Mouse (Mus musculus) liver, embryonic 13.5 days (tissue): ENCODE measurements around the gene Tmem127. TPM values are rescaled to one million over a fixed set of nuclear protein-coding genes. Genes with fewer than 3 reads are reported as not detected.

ENCODE experiments used
- ATAC-seq: fragments of 200-750 bp; cut with Nextera tagmentation; 2 replicates; pipeline ENCODE4 v1.8.0; 2017; ENCODE audit warnings: low read depth, mild to moderate bottlenecking, moderate number of reproducible peaks, moderate library complexity
- DNase-seq: peaks from one replicate; pipeline ENCODE4 v3.0.0; 2022
- H3K27ac ChIP-seq: fragments of 300-500 bp; sonication (generic); 2 replicates; pipeline ENCODE4 v1.5.1; 2015; ENCODE audit warnings: moderate library complexity, mild to moderate bottlenecking, inconsistent platforms
- H3K27me3 ChIP-seq: fragments of 300-500 bp; sonication (generic); 2 replicates; pipeline ENCODE4 v1.6.1; 2015; ENCODE audit warnings: mild to moderate bottlenecking, inconsistent platforms
- H3K36me3 ChIP-seq: fragments of 300-500 bp; sonication (generic); 2 replicates; pipeline ENCODE4 v1.6.1; 2015; ENCODE audit warnings: mild to moderate bottlenecking, inconsistent platforms
- H3K4me1 ChIP-seq: fragments of 300-500 bp; sonication (generic); replicated peaks from 2 replicates; pipeline ENCODE4 v1.6.1; 2015; ENCODE audit warnings: inconsistent platforms
- H3K4me2 ChIP-seq: fragments of 300-500 bp; sonication (generic); 2 replicates; pipeline ENCODE4 v1.6.1; 2015; ENCODE audit warnings: inconsistent platforms, mild to moderate bottlenecking, moderate library complexity
- H3K4me3 ChIP-seq: fragments of 300-500 bp; sonication (generic); replicated peaks from 2 replicates; pipeline ENCODE4 v1.5.1; 2015; ENCODE audit warnings: mild to moderate bottlenecking, inconsistent platforms
- H3K9ac ChIP-seq: fragments of 300-500 bp; sonication (generic); 2 replicates; pipeline ENCODE4 v1.6.1; 2015; ENCODE audit warnings: mild to moderate bottlenecking, inconsistent platforms
- H3K9me3 ChIP-seq: fragments of 300-500 bp; sonication (generic); replicated peaks from 2 replicates; pipeline ENCODE4 v1.6.1; 2016; ENCODE audit warnings: inconsistent platforms
- WGBS: fragments of 180-500 bp; shearing (Covaris S2); methylation state at CpG from one replicate; pipeline ENCODE4 v1.1.7; 2015; ENCODE audit not compliant: insufficient replicate concordance; 5-methylcytosine and 5-hydroxymethylcytosine counted together
- polyA plus RNA-seq: library from polyadenylated mRNA; unstranded; fragments of >200 nt; fragmentation: Nextera tagmentation; extraction: Ambion mirVana; gene quantifications from 2 replicates; pipeline ENCODE4 v1.2.1, GENCODE M21; 2015

Tmem127 gene
- polyA plus RNA-seq, 1 experiment from 2014 or later, result 12.2 TPM

DNA sequence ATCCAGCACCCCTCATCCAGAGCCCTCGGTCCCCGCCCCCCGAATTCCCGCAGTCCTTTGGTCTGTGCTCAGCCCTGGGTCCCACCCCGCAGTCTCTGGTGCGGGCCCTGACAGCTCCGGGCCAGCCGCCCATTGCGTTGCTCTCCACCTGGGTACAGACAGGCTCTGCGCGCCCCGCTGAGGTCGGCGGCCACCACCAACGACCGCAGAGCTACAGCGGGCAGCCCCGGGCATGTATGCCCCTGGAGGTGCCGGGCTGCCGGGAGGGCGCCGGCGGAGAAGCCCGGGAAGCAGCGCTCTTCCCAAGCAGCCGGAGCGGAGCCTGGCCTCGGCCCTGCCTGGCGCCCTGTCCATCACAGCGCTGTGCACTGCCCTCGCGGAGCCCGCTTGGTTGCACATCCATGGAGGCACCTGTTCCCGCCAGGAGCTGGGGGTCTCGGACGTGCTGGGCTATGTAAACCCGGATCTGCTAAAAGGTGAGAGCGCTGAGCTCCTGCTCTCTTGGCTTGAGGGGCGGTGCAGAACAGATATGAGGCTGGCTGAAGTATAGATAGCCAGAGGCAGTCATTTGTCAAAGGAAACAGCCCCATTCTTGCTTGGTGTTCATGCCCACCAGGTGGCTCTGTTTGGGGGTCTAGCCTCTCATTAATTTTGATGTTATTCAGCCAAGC is 761 bp downstream of the Tmem127 start:
- peak overlapping the region; percentile 97 for H3K4me3 ChIP-seq
- peak; percentile 48 for ATAC-seq
- H3K27ac ChIP-seq, result peak overlapping the region; percentile 95
- peak overlapping the region; percentile 95 for H3K9ac ChIP-seq
- under 1% methylated on average over 39 of the region's 39 CpGs for WGBS
- peaks cover 37% of the 10 kb centered on the region for H3K36me3 ChIP-seq
- peaks cover 56% of the 10 kb centered on the region for H3K4me1 ChIP-seq
- peak overlapping the region; percentile 99 for H3K4me2 ChIP-seq
- H3K27me3 ChIP-seq, result no peaks in the 10 kb centered on the region
- peak; percentile 56 for DNase-seq
- no peaks in the 10 kb centered on the region for H3K9me3 ChIP-seq

DNA sequence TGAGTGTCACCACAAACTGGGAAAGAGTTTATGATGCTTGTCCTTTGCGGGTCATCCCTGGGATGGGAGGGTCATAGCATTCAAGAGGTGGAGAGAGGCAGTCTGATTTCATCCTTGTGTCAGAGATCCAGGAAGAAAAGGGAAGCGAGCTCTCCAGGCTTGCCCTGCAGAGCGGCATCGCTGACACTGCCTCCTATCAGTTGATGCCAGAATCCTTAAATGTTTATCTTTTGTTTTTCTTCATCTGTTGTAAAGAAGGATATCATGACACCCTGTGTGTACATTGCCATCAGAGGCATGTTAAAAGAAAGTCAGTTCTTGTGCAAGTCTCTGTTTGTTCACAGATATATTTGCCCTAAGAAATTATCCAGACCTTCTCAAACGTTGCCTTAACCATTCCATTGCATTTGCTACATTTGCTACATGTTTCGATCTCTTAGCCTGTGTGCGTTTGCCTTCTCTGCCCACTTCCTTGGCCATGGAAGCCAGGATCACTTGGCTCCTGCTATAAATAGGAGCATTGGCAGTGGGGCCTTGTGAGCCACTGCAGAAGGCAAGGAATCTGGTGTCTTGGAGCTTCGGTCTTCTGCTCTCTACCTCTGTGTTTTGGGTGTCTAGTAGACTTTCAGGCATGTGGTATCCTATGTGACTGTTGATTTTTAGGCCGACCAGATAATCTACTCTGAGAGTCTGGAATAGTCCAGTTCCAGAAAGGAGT is 2.7 kb downstream of the Tmem127 start:
- Histone ChIP-seq H3K9ac (no peak overlapping the region), H3K36me3 (peaks cover 18% of the 10 kb centered on the region), H3K4me2 (peak overlapping the region; percentile 99), H3K9me3 (no peaks in the 10 kb centered on the region), H3K4me1 (peaks cover 56% of the 10 kb centered on the region), H3K27ac (no peak overlapping the region), H3K27me3 (no peaks in the 10 kb centered on the region), H3K4me3 (no peak overlapping the region)
- 69% methylated on average over 9 of the region's 9 CpGs for WGBS
- ATAC-seq (no peak), DNase-seq (no peak)

DNA sequence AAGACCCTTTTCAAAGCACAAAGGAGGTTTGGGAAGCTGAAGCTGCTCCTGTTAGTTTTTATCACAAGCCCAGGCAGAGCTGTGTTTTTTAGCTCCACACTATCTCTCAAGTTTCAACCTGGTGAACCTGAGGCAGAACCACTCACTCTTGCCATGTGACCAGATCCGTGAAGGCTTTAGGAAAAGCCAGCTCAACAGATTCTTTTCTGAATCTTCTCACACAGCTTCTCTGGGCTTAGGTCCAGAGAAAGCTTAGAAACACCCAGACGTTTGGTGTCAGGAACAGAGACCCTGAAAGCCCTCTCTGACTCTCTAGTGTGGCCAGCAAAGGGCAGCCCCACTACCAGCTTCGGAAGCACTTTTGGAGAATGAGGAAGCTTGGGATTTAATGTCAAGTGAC is 3.7 kb downstream of the Tmem127 start:
- Histone ChIP-seq H3K9ac (no peak overlapping the region), H3K27ac (no peak overlapping the region), H3K9me3 (no peaks in the 10 kb centered on the region), H3K27me3 (no peaks in the 10 kb centered on the region), H3K4me1 (peaks cover 47% of the 10 kb centered on the region), H3K4me3 (no peak overlapping the region), H3K4me2 (no peak overlapping the region), H3K36me3 (peaks cover 14% of the 10 kb centered on the region)
- 76% methylated on average over 3 of the region's 3 CpGs for WGBS
- no peak for DNase-seq
- no peak for ATAC-seq

DNA sequence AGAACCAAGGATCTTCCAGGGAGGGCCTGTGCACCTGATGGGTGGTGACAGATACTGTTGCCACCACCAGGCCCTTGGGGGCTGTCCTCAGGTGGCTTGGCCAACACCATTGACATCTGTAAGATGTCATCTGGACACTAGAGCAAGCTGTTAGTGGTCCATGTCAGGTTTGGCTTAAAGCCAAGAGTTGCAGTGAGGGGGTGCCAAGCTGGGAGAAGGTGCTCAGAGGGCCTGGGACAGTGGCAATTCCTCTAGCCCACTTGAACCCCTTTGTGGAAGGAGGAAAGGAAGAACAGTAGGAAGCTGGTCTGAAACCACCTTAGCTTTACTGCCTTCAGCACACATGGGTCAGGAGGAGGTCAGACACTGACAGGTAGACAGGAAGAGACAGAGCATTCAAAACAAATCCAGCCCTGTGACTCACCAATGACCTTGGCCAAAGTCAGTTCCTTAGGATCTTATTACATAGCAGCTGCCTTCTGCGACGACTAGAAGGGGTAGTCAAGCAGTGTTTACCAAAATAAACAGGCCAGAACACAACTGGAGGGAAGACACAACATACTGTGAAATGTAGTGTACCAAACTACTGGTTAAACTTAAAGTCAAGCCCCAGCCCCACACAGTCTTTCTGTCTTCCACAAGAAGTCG is 4.3 kb downstream of the Tmem127 start:
- Histone ChIP-seq H3K4me3 (no peak overlapping the region), H3K27ac (no peak overlapping the region), H3K9me3 (no peaks in the 10 kb centered on the region), H3K4me1 (peaks cover 41% of the 10 kb centered on the region), H3K36me3 (peaks cover 17% of the 10 kb centered on the region), H3K9ac (no peak overlapping the region), H3K4me2 (no peak overlapping the region), H3K27me3 (no peaks in the 10 kb centered on the region)
- ATAC-seq (no peak), DNase-seq (no peak)
- WGBS, result 56% methylated on average over 3 of the region's 3 CpGs

DNA sequence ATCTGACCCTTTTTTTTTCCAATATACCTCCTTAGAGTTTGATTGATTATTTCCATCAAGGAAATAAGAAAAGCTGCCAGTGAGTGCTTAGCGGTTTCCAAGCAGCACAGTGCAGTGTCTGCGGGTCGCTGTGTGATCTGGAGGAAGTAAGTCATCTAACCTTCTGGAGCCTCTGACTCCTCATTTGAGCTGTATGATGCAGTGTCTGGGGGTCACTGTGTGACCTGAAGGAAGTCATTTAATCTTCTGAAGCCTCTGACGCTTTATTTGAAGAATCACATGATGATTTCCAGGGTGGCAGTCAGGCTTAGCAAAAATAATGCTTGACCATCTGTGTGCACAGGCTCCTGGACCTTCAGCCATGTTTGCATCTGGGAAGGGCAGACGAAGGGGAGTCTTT is 5.1 kb downstream of the Tmem127 start:
- Histone ChIP-seq H3K9ac (no peak overlapping the region), H3K4me2 (no peak overlapping the region), H3K27me3 (no peaks in the 10 kb centered on the region), H3K27ac (peak overlapping the region; percentile 19; the same call in 1 of the 2 replicates), H3K4me1 (peaks cover 38% of the 10 kb centered on the region), H3K9me3 (no peaks in the 10 kb centered on the region), H3K36me3 (peaks cover 25% of the 10 kb centered on the region), H3K4me3 (no peak overlapping the region)
- ATAC-seq, result no peak
- WGBS, result 78% methylated on average over 5 of the region's 5 CpGs
- no peak for DNase-seq

DNA sequence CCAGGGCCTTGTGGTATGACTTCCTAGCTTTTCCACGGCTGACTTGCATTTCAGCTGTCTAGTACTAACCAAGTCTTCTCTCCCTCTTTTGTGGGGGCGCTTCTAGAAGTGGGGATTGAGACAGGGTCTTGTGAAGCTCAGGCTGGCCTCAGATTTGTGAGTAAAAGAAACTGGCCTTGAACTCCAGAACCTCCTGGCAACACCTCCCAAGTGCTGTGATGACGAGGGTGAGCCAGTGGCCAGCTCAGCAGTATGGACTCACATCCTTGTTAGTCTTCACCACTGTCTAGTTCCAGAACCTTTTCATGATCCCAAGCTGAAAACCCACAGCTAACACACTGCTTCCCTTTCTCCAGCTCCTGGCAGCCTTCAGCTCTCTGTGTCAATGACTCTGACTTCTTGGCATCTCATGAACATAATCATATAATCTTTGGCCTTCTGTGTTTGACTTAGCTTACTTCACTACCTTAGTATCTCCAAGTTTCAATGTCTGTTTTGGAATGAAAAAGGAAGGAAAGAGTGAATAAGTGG is 7.0 kb downstream of the Tmem127 start:
- 72% methylated on average over 3 of the region's 3 CpGs for WGBS

DNA sequence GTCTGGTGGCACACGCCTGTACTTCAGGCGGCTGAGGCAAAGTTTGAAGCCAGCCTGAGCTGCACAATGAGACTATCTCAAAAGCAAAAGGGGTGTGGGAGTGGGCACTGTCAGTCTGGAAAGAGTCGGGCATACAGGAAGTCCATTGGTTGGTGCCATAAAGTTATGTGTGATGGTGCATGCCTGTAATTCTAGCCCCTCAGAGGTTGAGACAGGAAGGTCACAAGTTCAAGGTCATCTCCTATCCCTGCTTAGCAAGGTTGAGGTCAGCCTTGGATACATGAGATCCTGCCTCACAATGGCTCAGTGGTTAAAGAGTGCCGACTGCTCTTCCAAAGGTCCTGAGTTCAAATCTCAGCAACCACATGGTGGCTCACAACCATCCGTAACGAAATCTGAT is 7.6 kb downstream of the Tmem127 start:
- no peak overlapping the region for H3K27ac ChIP-seq
- H3K9me3 ChIP-seq, result no peaks in the 10 kb centered on the region
- WGBS, result 78% methylated on average over 6 of the region's 6 CpGs
- peaks cover 19% of the 10 kb centered on the region for H3K4me1 ChIP-seq
- H3K9ac ChIP-seq, result no peak overlapping the region
- H3K4me3 ChIP-seq, result no peak overlapping the region
- ATAC-seq (no peak), DNase-seq (no peak)
- no peak overlapping the region for H3K4me2 ChIP-seq
- H3K36me3 ChIP-seq, result peaks cover 45% of the 10 kb centered on the region
- H3K27me3 ChIP-seq, result no peaks in the 10 kb centered on the region

More for the DNA sequence above, 7.0 kb downstream of the Tmem127 start:
- H3K27ac ChIP-seq, result no peak overlapping the region
- H3K27me3 ChIP-seq, result no peaks in the 10 kb centered on the region
- H3K9ac ChIP-seq, result no peak overlapping the region
- peaks cover 25% of the 10 kb centered on the region for H3K4me1 ChIP-seq
- DNase-seq, result no peak
- H3K4me2 ChIP-seq, result no peak overlapping the region
- no peak for ATAC-seq
- H3K9me3 ChIP-seq, result no peaks in the 10 kb centered on the region
- H3K4me3 ChIP-seq, result no peak overlapping the region
- H3K36me3 ChIP-seq, result peaks cover 44% of the 10 kb centered on the region

DNA sequence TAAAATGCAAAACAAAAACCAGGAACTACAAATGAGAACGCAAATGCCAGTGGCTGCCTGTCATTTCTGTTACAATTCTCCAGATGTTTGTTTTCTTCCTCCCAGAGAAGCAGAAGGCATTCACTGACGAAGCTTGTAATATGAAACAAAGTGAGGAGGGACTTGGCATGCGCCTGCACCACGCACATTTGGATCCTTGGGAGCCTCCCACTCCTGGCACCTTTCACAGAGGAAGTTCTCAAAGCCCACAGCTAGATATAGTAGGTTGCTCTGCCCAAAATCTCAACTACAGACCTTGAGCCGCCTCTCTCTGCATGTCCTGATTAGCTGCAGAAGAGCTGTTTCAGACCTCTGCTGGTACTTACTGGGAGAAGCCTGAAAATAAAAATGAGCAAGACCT is 11.6 kb downstream of the Tmem127 start:
- H3K36me3 ChIP-seq, result peaks cover 37% of the 10 kb centered on the region
- H3K9me3 ChIP-seq, result no peaks in the 10 kb centered on the region
- no peak overlapping the region for H3K4me2 ChIP-seq
- H3K9ac ChIP-seq, result no peak overlapping the region
- H3K4me3 ChIP-seq, result no peak overlapping the region
- no peak for DNase-seq
- H3K27ac ChIP-seq, result no peak overlapping the region
- 81% methylated on average over 5 of the region's 5 CpGs for WGBS
- no peaks in the 10 kb centered on the region for H3K27me3 ChIP-seq
- peaks cover 6% of the 10 kb centered on the region for H3K4me1 ChIP-seq
- no peak for ATAC-seq

DNA sequence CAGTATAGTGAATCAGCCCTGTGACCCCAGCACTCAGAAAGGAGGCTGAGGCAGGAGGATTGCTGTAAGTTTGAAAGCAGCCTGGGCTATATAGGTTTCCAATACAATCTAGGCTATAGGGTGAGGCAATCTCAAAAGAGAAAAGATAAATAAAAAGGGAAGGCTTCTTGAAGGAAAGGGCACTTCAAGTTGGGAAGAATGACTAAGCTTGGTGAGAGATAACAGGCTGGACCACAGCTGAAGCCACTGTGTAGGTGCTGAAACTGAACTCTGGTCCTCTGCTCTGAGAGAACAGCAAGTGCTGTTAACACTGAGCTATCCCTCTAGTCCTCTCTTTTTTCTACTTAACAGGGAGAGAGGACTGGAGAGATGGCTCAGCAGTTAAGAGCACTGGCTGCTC is 14.8 kb downstream of the Tmem127 start:
- Histone ChIP-seq H3K4me1 (peaks cover 8% of the 10 kb centered on the region), H3K4me2 (no peak overlapping the region), H3K27me3 (no peaks in the 10 kb centered on the region), H3K4me3 (no peak overlapping the region), H3K27ac (no peak overlapping the region), H3K9ac (no peak overlapping the region), H3K9me3 (no peaks in the 10 kb centered on the region), H3K36me3 (peaks cover 23% of the 10 kb centered on the region)
- DNase-seq, result no peak
- ATAC-seq, result no peak

DNA sequence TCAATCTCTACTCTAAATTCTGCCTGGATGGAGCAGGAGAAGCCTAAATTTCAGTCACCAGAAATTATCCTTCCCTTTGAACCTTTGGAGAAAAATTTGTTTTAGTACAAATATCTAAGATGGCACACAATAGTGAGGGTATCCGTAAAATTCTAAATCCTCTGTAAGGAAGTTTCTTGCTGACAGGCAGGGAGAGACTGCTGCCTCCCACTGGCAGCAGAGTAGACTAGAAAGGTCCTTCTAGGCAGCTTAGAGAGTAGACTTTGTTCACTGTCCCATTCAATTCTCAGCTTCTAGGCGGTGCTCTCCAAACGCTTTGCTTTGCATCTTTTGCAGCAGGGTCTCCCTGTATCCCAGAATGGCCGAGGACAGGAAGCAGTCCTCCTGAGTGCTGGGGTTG is 20.1 kb downstream of the Tmem127 start:
- Histone ChIP-seq H3K9me3 (no peaks in the 10 kb centered on the region), H3K36me3 (no peaks in the 10 kb centered on the region), H3K4me1 (peaks cover 27% of the 10 kb centered on the region), H3K4me2 (no peak overlapping the region), H3K27me3 (no peaks in the 10 kb centered on the region), H3K4me3 (no peak overlapping the region), H3K27ac (no peak overlapping the region), H3K9ac (no peak overlapping the region)
- 63% methylated on average over 4 of the region's 4 CpGs for WGBS
- ATAC-seq (no peak), DNase-seq (no peak)

DNA sequence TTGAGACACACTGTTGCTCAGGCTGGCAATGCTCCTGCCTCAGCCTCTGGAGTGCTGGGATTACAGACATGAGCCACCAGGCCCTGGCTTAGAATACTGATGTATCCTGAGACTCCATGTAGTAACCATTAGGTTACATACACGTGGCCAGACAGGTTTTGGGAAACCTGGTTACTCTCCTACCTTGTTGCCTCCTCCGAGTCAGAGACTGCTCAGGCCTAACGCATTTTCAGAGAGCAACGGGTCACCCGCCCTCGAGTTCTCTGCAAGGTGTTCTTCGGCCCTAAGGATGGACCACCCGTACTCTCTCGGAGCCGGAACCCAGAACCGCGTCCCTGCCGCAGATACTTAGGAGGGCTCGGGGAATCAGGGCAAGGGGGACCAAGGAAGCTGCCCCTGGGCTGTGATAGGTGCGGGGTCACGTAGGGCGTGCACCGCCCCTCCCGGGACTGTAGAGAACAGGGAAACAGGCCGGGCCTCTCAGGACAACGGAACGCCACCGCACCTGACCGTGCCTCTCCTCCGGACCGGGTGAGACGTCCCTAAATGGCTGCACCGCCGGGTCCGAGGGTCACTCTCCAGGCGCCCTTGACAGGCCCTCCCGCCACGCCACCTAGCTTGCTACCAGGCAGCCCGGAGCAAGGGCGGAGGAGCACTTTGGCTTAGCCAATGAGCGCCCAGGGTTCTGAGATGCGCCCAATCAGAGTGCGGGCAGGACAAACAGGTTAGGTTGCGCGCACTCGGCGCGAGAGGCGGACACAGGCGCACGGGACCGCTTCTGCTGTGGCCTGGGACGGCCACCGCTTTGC is 22.0 kb downstream of the Tmem127 start, which contains the start of gene Stard7:
Gene Stard7, plus strand, starts transcription at position 728 of the 809 bp plus-strand sequence.
- WGBS, result under 1% methylated on average over 49 of the region's 49 CpGs
- ATAC-seq, result peak; percentile 97

More for the DNA sequence above, 22.0 kb downstream of the Tmem127 start, which contains the start of gene Stard7:
- Histone ChIP-seq H3K4me1 (peaks cover 33% of the 10 kb centered on the region), H3K4me2 (peak within 1 kb of the TSS; percentile 84), H3K9ac (peak within 1 kb of the TSS; percentile 97), H3K9me3 (no peaks in the 10 kb centered on the region), H3K27me3 (no peaks in the 10 kb centered on the region), H3K27ac (peak within 1 kb of the TSS; percentile 96), H3K4me3 (peak within 1 kb of the TSS; percentile 98), H3K36me3 (0 out of 2 replicates have a peak, but pooled peaks cover 6% of the 10 kb centered on the region)
- DNase-seq, result peak; percentile 96
